Mouse (Mus musculus): ENCODE measurements at regions not wholly inside any gene's neighbourhood (a gene's known extent, or its start where the extent isn't known, plus 50 kb on each side); places are given as distances from the start of the nearest gene placed in this dataset.

GRCm38 (mm10) chr5:93328059-93328458 lies 61.0 kb downstream of the Ccng2 start:
- ATAC-seq (ENCODE audit: extremely low read depth, insufficient number of reproducible peaks, low FRiP score, poor library complexity, severe bottlenecking), result 0 out of 2 replicates have a peak, but pooled peaks have one; percentile 41

GRCm38 (mm10) chr5:93330851-93331250 lies 63.8 kb downstream of the Ccng2 start:
- no peak for ATAC-seq (ENCODE audit: extremely low read depth, insufficient number of reproducible peaks, low FRiP score, poor library complexity, severe bottlenecking)

GRCm38 (mm10) chr5:93353101-93353500 lies 86.0 kb downstream of the Ccng2 start:
- no peak for ATAC-seq (ENCODE audit: extremely low read depth, insufficient number of reproducible peaks, low FRiP score, poor library complexity, severe bottlenecking)
